Mouse (Mus musculus) left cerebral cortex, adult 18-20 months (tissue): Measurements from ENCODE around the gene Cldn6. TPM values are rescaled to one million over a fixed set of nuclear protein-coding genes. Genes with fewer than 3 reads are reported as not detected.

Experiments
- DNase-seq, 2 experiments: peaks; one replicate each; pipeline ENCODE4 v3.0.0; 2021 to 2022; ENCODE audit warnings: low spot score in 2 of 2, mixed read lengths in 1 of 2
- total RNA-seq, 2 experiments: library from RNA; stranded (reverse); gene quantifications; 2 replicates each; pipeline ENCODE4 v1.2.3; 2021

Cldn6 gene
- total RNA-seq, 2 experiments from 2014 or later, result not detected

DNA sequence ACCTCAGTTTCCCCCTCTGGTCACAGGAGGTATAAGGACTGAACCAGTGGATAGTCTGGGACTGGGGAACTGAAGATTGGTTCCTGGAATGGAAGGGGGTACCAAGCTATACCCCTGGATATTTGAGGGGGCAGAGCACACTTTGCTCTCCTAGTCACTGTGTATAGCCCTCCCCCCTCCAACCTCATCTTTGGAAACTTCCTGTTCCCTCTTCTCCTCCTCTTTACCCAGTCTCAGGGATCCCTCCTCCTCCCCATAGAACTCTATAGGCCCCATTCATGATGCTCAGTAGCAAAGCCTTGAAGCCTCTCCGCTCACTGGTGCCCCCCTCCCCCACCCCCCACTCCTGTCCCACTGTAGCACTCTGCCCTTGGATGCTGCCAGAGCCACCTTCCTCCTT is 40.4 kb downstream of the Cldn6 start:
- no peak for DNase-seq

DNA sequence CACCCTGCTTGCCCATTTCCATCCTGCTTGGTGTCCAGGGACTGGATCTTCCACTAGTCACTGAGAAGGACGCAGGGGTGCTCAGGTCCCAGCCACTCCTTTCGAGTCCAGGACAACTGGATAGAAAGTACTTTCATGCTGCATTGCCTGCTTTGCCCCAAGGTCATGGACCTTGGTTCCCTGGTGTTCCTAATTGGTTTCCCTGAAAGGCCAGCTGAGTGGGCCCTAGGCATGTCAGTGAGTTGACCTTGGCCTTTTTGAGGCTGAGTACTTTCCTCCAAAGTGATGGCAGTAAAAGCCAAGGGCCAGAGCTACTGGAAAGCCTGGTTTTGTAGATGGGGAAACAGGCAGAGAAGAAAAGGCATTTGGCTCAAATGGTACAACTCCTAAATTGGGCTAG is 42.8 kb downstream of the Cldn6 start:
- DNase-seq, result no peak

DNA sequence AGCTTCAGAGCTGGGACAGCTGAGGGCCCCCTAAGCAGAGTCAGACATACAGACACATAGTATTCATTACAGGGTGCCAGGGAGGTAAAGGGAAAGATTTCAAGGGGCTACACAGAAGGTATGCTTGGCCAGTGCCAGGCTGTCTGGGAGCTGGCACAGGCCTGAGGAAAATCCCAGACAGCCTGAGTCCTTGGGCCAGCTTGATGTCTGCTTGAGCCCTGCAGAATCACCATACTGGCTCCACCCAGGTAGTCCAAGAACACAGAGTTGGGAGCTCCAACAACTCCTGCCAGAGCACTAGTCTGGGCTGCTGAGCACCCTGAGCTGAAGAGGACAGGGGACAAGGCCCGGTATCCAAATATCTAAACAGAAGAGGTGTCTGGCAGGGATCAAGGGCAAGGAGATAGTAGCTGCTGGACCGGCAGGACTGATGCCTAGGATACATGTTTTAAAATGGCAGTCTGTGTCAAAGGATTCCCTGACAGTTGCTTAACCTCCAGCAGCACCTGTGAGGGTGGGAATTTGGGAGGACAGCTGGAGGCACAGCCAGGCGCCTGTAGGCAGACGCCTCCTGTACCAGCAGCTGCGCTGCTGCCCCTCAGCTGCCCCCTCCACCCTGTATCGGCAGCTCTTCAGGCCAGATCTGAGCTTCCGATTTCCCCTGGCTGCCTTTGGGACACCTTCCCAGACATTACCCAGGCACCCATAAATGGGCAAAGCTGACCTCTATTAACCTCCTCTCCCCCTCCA is 43.5 kb downstream of the Cldn6 start, which contains the start of gene 1520401A03Rik:
Gene 1520401A03Rik (minus strand): TSS at position 408 of the 750 bp plus-strand sequence.
- no peak for DNase-seq

DNA sequence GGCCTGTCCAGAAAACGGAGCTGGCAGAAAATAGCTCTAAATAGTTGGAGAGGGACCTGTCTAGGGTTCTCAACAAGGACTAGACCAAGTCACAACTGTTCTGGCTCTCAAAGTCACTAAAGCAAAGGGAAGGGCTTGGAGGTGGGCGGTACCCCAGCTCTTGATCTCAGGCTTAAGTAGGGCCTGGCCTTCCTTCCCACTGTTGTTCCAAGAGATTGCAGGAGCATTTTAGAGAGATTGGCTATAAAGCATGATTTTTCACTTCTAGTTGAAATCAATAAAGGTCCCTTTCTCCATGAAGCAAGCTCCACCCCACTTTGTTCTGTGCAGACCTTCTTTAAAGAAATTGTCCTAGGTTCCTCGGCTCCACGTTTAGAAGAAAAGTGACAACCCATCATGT is 46.4 kb downstream of the Cldn6 start:
- DNase-seq, result no peak

- DNase-seq, result peak; percentile 92 to 93
Observed at GRCm38 (mm10) chr17:23725999-23726757, 47.1 kb downstream of the Cldn6 start, which contains the start of gene Pkmyt1. Gene Pkmyt1, plus strand, starts transcription at chr17:23726336.

DNA sequence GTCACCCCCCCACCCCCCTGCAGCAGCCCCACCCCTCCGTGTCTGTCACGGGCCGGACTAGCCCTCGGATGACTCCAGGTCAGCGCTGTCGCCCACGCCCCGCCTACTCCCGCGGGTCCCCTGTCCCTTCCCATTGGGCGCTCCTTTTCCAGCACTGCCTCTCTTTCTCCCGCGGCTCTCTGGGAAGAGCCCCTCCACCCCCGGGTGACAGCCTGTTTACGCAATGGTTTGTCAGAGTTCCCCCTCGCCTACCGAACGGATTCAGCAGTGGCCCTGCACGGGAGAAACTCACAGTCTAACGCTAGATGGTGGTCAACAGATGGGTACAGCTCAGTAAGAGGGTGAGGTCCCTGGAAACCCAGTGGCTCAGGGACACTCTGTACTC is 47.7 kb downstream of the Cldn6 start:
- peak; percentile 42 to 59 for DNase-seq

DNA sequence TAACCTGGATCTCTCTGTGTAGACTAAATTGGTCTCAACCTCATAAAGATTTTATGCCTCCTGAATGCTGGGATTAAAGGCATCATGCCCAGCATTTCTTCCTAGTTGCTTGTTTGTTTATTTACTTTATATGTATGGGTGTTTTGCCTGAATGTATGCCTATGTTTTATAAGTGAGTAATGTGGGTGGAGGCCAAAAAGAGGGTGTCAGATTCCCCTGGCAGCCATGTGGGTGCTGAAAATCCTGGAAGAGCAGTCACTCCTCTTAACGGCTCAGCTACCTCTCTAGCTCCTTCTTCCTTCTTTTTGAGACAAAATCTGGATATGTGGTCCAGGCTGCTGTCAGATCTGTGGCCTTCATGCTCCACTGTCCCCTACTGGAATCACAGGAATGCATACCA is 51.4 kb downstream of the Cldn6 start:
- DNase-seq, result no peak

Other genes with a start within 250 kb of the Cldn6 start
- gene Vmn2r117, start 199.6 kb upstream of the Cldn6 start, total RNA-seq, result not detected
- 1 to 10 TPM; 6.8 to 7.1 TPM for gene Zfp213, start 115.0 kb upstream of the Cldn6 start, total RNA-seq
- gene Zfp13, start 79.8 kb upstream of the Cldn6 start, total RNA-seq, result 10 to 100 TPM; 27.5 to 29.7 TPM
- not detected for gene Zscan10, start 78.4 kb upstream of the Cldn6 start, total RNA-seq
- under 1 TPM; 0.14 TPM for gene Mmp25, start 34.0 kb upstream of the Cldn6 start, total RNA-seq
- not detected for gene Bicdl2, start 18.7 kb upstream of the Cldn6 start, total RNA-seq
- gene Hcfc1r1, start 5.7 kb upstream of the Cldn6 start, total RNA-seq, result 100 to 1,000 TPM; 126 to 130 TPM
- gene Thoc6, start 5.4 kb upstream of the Cldn6 start, total RNA-seq, result 1 to 10 TPM; 5.3 to 6.8 TPM
- 10 to 100 TPM; 10.2 to 12.7 TPM for gene Tnfrsf12a, start 1.8 kb upstream of the Cldn6 start, total RNA-seq
- gene Cldn9, start 4.8 kb downstream of the Cldn6 start, total RNA-seq, result under 1 TPM; 0.23 to 0.26 TPM
- under 1 TPM; 0.16 to 0.19 TPM for gene 1520401A03Rik, start 43.5 kb downstream of the Cldn6 start, total RNA-seq
- 1 to 10 TPM; 5.3 to 5.4 TPM for gene Pkmyt1, start 47.1 kb downstream of the Cldn6 start, total RNA-seq
- gene Paqr4, start 61.6 kb downstream of the Cldn6 start, total RNA-seq, result 10 to 100 TPM; 54.6 to 63.9 TPM
- under 1 TPM; 0.60 to 0.82 TPM for gene Kremen2, start 66.6 kb downstream of the Cldn6 start, total RNA-seq
- gene Flywch1, start 92.4 kb downstream of the Cldn6 start, total RNA-seq, result 100 to 1,000 TPM; 459 to 507 TPM
- gene Flywch2, start 106.8 kb downstream of the Cldn6 start, total RNA-seq, result 10 to 100 TPM; 11.7 to 14.2 TPM
- 100 to 1,000 TPM; 548 to 585 TPM for gene Srrm2, start 111.3 kb downstream of the Cldn6 start, total RNA-seq
- 100 to 1,000 TPM; 359 to 364 TPM for gene Elob, start 149.9 kb downstream of the Cldn6 start, total RNA-seq
- gene Prss33, start 156.8 kb downstream of the Cldn6 start, total RNA-seq, result not detected
- not detected for gene Prss32, start 164.6 kb downstream of the Cldn6 start, total RNA-seq
- 1 to 10 TPM; 1.6 to 2.1 TPM for gene Prss41, start 164.9 kb downstream of the Cldn6 start, total RNA-seq
- gene Prss21, start 188.8 kb downstream of the Cldn6 start, total RNA-seq, result not detected
- not detected for gene Dcpp1, start 201.6 kb downstream of the Cldn6 start, total RNA-seq
- gene Dcpp2, start 201.6 kb downstream of the Cldn6 start, total RNA-seq, result not detected
- gene Dcpp3, start 238.2 kb downstream of the Cldn6 start, total RNA-seq, result not detected